Mouse (Mus musculus): ENCODE data around the gene Hapln4.

GRCm38 (mm10) chr8:70037994-70038393 lies 45.3 kb upstream of the Hapln4 start:
- TF ChIP-seq CTCF (IDR thresholded peaks at IDR 0.05; ENCODE audit: extremely low read depth, insufficient read depth, insufficient read length, insufficient replicate concordance) (no peak), POLR2A (IDR thresholded peaks at IDR 0.05; ENCODE audit: low read depth, low read length) (no peak)
